Mouse (Mus musculus) spleen, adult 12 weeks (tissue): ENCODE measurements at regions not wholly inside any gene's neighbourhood (a gene's known extent, or its start where the extent isn't known, plus 50 kb on each side); places are given as distances from the start of the nearest gene placed in this dataset.

ENCODE experiments used
- DNase-seq: peaks from one replicate; pipeline ENCODE4 v3.0.0; 2022; ENCODE audit warnings: low spot score

DNA sequence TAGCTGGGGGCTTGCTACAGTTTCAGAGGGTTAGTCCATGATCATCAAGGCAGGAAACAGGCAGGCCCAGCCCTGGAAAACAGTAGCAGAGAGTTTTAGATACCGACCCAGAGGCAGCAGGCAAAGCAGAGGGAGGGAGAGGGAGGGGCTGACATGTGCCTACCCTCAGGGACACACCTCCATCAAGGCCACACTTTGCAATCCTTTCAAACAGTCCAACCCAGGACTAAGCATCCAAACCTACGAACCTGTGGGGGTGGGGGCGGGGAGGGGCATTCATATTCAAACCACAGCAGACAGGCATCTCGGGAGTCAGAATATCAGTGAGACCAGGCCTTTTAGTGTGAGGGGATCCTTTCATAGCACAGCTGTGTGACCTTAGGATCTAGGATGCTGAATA is 103.2 kb downstream of the Fam168b start:
- no peak for DNase-seq

DNA sequence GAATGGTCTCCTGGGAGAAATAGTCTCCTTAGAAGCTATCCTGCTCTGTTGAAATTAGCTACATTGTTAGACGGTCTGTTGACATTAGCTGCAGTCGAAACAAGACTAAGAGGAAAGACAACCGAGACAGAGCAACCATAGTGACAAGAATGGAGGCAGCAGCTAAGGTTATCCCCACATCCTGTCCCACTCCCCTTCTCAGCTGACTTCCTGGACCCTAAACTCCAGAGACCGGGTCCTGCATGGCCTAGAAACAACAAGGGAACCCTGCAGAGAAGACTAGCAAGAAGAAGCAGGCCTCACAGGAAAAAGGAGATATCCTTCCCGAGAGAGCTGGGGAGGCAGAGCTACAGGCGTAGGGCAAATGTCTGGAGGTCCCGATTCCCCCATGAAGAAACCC is 102.0 kb downstream of the Fam168b start:
- no peak for DNase-seq

DNA sequence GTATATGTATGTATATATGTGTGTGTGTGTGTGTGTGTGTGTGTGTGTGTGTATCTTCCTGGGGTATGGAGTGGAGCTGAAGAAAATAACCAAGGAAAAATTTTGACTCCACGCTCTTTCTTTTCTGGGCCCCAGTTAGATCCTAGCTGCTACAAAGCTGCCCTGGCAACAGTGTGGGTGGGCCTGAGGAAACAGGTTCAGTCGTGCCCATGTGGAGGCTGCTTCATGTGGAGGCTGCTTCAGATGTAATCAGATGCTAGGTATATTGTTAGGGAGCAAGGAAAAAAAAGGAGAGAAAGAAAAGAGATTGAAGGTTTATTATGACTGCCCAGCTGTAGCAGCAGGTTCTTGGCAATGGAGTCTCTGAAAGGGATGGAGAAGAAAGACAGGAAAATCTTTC is 100.6 kb downstream of the Fam168b start:
- DNase-seq: no peak

DNA sequence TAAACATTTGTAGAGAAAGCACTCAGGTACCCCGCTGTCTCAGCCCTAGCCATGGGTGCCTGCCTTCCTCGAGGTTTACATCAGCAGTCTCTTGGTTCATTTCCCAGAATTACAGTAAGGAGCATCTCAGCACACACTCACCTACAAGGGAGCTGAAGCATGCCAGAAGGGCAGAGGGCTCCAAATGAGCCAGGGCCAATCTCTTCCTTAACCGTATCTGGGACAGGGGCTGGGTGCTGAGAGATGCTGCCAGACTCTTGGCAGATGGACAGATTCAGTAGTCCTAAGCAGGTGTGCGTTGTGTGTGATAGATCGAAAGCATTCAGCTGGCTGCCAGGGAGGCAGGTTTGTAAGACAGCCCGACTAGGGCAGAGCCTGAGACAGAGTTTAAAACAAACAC is 97.0 kb downstream of the Fam168b start:
- DNase-seq: no peak

DNA sequence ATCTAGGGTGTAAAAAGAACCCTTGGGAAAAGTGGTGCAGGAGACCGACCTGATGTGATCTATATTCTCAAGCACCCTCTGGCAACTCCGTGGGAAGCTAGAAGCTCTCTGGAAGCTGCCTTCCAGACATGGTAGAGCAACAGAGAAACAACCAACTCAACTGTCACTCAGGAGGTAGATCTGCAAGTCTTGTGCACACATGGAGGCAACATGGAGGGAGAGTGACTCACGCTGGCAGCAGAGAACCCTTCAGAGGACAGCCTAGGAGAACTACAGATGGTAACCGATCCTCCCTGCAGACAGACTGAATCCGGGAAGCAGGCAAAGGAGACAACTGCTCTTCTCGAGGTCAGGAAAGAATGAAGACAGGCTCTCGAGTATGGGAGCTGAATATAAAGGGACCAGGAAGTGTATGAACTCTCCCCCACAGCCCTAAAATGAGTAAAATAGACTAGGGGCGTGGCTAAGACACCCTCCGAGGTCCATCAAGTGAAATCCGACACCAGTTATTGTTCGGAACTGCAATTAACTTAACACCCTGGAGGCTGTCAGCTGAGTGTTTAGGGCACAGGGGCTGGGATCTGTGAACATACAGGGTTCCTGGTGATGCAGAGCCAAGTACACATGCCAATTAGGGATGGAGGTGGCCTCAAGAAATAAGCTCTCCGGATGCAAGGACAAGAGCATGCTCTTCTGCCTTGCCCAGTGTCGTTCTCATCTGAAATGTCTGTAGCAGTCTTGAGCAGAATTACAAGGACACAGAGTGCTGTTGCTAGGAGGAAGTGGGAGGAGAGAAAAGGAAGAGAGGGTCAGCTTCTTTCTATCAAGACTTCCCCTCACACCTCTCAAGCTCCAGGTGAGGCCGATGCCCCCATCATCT is 93.5 kb downstream of the Fam168b start:
- no peak for DNase-seq

DNA sequence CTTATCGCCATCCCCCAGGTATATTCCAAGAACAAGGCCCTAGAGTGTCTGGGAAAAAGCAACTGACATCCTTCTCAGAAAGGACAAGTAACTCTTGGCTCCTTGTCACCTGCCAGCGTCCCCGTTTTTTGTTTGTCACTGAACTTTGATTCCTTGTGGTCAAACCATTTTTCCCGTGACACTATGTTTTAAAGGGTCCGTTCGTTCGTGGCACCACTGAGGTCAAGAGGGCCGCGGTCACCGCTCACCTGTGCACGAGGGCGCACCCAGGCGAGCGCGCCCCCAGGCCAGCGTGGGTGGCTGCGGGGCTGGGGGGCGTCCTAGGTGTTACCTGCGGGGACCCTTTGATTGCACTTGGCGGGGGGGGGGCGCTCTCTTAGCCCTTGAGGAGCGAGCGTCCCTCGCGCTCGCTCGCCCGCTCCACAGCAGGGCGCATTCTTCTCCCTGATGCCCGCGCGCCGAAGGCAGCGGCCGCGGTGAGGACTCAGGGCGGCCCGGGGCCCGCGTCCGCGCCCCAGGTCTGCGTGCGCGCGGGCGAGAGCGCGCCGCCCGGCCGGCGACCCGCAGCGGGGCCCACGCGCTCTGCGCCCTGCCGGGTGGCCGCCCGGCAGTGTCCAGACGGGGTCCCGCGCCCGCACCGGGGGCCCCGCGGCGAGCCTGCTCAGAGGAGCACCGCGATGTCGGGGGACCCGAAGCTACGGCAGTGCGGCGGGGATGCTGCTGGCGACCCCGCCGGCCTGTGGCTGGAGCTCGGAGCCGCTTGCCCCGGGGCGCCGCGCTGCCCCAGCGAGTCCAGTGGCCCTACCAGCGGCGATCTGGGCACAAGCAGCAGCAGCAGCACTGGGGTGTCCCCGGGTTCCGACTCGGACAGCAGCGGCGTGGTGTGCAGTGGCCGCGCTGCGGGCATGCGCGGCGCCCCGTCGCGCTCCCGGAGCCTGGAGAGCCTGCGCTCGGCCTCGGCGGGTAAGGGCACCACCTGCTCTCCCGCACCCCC is 92.5 kb downstream of the Fam168b start:
- DNase-seq: no peak

DNA sequence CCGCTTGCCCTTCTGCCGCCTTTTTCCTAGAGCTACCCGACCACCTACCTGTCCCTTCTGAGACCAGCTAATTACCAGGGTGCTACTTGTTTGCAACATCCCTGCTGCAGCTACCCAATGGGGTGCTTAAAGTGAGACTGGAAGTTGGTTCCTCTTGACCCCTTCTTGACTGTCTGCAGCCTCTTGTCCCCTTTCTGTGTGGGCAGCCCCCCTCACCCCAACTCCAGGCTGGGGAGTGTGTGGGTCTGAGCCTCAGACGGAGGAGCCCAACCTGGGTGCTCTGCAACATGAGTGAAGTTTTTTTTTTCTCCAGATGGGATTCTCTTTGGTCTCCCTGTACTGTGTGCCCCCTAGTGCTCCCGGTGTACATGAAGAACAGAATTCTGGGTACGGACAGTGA is 91.7 kb downstream of the Fam168b start:
- DNase-seq: no peak

DNA sequence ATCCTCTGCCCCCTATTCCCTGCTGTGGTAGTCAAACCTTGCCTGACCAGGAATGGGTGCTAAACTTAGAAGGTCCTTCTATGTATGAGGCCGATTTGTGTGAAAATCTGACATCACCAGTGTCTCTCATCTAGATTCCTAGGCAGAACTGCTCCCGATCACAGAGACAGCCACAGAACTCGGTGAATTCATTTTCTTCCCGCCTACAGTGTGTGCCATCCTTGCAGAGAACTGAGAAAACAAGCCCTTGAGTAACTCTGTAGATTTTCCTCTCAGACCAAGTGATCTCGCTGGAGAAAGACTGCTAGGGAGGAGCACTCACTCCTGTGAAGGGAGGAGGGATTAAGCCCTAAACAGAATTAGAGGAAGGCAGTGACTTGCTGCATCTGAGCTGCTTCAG is 89.3 kb downstream of the Fam168b start:
- DNase-seq: no peak

DNA sequence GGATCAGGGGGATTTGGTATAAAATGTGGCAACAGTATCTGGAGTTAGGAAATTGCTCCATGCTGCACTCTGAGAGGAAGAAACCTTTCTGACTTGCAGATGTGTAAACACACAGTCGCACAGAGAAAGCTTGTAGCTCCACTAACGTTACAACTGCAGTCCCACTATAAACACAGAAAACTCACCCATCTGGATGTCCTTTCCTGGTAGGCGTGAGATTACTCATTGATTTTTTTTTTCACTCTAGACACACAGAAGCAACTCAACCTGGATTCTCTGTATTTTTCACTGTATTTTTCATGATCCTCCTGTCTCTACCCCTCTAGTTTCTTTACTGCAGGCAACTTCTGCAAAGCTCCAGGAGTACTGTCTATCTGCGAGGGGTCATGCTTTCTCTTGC is 82.3 kb downstream of the Fam168b start:
- DNase-seq: no peak

DNA sequence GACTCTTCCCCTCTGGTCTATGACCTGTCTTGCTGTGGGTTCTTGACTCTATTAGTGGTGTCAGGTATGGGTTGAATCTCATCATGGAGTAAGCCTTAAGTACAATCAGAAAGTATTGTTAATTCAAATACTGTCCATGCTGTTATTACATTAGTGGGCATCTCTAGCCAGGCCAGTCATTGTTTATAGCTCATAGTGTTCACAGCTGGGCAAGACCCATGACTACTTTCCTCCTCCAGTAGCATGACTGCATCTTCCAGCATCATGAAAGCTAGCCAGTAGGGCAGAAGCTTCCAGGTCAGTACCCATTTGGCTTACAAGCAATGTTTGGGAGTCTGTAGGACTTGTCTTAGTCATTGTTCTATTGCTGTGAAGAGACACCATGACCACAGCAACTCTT is 81.4 kb downstream of the Fam168b start:
- DNase-seq: no peak

DNA sequence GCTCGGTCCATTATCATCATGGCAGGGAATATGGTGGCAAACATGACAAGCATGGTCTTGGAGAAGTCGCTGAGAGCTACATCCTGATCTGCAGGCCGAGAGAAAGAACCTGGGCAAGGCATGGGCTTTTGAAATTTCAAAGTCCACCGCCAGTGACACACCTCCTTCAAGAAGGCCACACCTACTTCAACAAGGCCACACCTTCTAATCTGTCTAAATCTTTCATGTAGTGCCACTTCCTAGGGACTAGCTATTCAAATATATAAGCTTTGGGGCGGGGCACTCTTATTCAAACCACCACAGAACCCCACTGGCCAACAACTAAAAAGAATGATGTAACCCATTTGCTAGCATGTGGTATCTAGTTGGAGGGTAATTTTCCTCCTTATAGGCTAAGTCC is 81.0 kb downstream of the Fam168b start:
- DNase-seq: no peak
